Mouse (Mus musculus): ENCODE data around the gene Lamb1. TPM values are rescaled to one million over a fixed set of nuclear protein-coding genes. Genes with fewer than 3 reads are reported as not detected.
A peak's percentile ranks its signal among the peaks of the same experiment; 100 is the strongest.

Gene Lamb1
- 49.8 and 62.9 TPM in 2 replicates for polyA plus RNA-seq (2012; rRNA removed)

GRCm38 (mm10) chr12:31265005-31265721 is at the start of gene Lamb1:
Lamb1 (plus strand) TSS chr12:31265234.
- peak; percentile 56 for DNase-seq (ENCODE audit: low spot score)

DNA sequence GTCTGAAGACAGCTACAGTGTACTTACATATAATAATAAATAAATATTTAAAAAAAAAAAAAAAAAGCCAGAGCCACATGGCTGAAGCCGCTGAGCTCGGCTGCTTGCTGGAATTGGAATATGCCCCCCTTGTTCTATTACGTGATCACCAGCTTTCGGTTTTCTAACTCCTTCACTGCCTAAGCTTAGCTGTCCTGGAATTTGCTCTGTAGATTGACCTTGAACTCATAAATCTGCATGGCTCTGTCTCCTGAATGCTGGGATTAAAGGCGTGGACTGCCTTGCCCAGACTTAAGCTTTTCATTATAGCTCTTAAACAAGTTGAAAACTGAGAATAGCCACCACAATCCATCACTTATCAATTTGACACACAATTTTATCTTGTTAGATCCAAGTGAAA is 47.8 kb upstream of the Lamb1 start:
- no peak for DNase-seq (ENCODE audit: low spot score)

GRCm38 (mm10) chr12:31218774-31219173 is 46.3 kb upstream of the Lamb1 start:
- DNase-seq (ENCODE audit: low spot score) = no peak

GRCm38 (mm10) chr12:31221522-31221921 is 43.5 kb upstream of the Lamb1 start:
- DNase-seq (ENCODE audit: low spot score) = no peak

DNA sequence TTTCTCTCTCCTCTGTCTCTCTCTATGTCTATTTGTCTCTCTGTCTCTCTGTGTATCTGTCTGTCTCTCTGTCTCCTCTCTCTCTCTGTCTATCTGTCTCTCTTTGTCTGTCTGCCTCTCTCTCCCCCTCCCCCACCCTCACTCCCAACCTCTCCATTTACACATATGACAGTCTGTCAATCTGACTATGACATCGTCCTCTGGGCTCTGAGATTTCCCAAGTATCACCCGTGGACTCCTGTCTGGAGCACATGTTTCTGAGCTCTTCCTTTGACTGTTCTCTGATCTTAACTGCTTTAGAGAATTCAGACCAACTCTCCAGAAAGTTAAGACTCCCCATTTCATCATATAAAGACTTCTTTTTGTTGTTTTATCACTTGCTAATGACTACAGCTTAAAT is 42.8 kb upstream of the Lamb1 start:
- DNase-seq (ENCODE audit: low spot score) = no peak

GRCm38 (mm10) chr12:31222741-31223140 is 42.3 kb upstream of the Lamb1 start:
- no peak for DNase-seq (ENCODE audit: low spot score)

- no peak for DNase-seq (ENCODE audit: low spot score)
Measured at GRCm38 (mm10) chr12:31225451-31225850, 39.6 kb upstream of the Lamb1 start.

GRCm38 (mm10) chr12:31227167-31227566 is 37.9 kb upstream of the Lamb1 start:
- DNase-seq (ENCODE audit: low spot score) = no peak

- no peak for DNase-seq (ENCODE audit: low spot score)
Measured at GRCm38 (mm10) chr12:31228878-31229277, 36.2 kb upstream of the Lamb1 start.

GRCm38 (mm10) chr12:31232635-31233034 is 32.4 kb upstream of the Lamb1 start:
- DNase-seq (ENCODE audit: low spot score) = no peak

DNA sequence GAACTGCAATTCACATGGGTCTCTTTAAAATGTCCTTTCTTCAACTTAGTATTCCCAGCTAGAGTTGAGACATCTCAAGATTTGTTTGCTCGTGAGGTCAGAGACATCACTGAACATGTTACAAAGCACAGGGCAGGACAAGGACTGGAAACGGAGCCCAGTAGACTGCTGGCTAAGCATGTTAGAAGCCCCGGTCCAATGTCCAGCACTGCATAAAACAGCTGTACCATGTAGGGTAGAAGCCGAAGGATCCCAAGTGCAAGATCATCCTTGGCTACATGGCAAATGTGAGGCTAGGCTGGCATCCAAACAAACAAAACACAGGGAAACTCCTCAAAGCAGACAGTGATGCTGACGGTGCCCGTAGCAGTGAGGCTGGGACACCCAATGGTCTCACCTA is 30.0 kb upstream of the Lamb1 start:
- DNase-seq (ENCODE audit: low spot score) = no peak

- no peak for DNase-seq (ENCODE audit: low spot score)
Measured at GRCm38 (mm10) chr12:31236861-31237595, 28.0 kb upstream of the Lamb1 start.

GRCm38 (mm10) chr12:31239031-31239583 is 25.9 kb upstream of the Lamb1 start:
- DNase-seq (ENCODE audit: low spot score) = no peak

- DNase-seq (ENCODE audit: low spot score) = no peak
Measured at GRCm38 (mm10) chr12:31239798-31240197, 25.2 kb upstream of the Lamb1 start.

GRCm38 (mm10) chr12:31240470-31240869 is 24.6 kb upstream of the Lamb1 start, which contains the start of gene Gm6993:
Gm6993 (plus strand) TSS chr12:31240770.
- no peak for DNase-seq (ENCODE audit: low spot score)

- DNase-seq (ENCODE audit: low spot score) = no peak
Measured at GRCm38 (mm10) chr12:31241595-31242342, 23.3 kb upstream of the Lamb1 start.

DNA sequence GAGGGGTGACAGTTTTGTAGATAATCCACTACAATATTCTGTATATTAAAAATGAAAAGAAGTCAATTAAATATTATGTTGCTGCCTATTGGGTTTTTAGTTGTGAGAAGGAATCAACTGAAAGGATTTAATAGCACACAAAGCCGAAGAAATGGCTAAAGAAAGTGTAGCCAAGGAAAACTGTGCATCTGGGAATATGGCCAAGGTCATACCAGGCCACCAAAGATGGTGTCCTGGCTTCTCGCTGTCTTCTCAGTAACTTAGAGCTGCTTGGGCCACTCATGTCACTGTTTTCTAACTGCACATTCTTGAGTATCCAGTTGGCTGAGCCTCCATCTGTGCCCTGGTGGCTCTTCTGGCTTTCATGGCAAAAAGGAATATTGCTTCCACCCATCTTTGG is 21.0 kb upstream of the Lamb1 start:
- no peak for DNase-seq (ENCODE audit: low spot score)

- DNase-seq (ENCODE audit: low spot score) = no peak
Measured at GRCm38 (mm10) chr12:31244691-31245090, 20.3 kb upstream of the Lamb1 start.

DNA sequence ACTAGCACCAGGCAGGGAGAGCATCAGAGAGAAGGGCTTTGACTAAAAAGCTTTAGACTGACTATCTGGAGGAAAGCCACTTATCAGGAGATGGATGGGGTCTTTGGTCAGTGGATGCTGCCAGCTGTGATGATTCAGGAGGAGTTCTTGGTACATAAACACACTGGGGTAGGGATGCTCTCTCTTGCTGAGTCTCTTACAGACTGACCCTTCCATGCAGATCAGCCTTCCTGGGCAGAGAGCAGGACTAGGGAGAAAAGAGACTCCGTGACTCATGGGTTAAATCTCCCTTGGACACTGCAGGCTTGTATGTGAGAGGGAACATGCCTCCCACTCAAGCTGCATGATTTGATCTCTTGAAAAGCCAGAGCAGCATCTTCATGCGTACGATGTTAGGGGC is 18.9 kb upstream of the Lamb1 start:
- DNase-seq (ENCODE audit: low spot score) = no peak

DNA sequence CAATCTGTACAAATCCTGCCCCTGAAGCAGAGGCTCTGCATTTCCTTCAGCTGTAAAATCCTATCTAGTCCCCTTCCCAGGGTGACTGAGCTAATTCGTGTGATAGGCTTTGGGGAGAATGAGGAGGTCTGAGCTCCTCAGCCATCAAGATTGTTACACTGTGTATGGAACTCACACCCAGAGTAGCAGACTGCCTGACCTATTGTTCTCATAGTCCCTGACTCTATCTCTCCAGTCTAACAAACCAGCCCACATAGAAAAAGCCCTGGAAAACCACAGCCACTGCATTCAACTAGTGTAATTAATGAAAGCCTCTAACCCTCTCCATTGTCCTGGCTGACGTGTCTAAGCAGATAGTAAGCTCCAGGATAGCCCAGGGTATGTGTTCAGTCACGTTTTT is 18.4 kb upstream of the Lamb1 start:
- no peak for DNase-seq (ENCODE audit: low spot score)

DNA sequence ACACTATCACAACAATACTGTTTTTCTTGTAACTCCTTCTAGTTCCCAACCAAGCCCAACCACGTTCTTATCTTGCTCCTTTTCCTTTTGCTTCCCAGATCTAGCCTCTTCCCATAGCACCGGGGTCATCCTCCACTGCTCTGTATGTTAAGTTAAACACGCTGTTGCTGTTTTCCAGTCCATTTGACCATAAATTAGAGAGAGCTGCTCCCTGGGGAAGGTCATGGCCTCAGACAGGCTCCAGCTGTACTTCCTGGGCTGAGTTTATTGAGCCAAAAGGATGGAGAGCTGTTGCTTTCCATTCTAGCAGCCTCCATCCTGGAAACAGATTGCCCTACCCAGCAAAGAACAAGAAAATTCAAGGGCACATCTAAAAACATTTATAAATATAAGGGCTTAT is 16.9 kb upstream of the Lamb1 start:
- DNase-seq (ENCODE audit: low spot score) = no peak

DNA sequence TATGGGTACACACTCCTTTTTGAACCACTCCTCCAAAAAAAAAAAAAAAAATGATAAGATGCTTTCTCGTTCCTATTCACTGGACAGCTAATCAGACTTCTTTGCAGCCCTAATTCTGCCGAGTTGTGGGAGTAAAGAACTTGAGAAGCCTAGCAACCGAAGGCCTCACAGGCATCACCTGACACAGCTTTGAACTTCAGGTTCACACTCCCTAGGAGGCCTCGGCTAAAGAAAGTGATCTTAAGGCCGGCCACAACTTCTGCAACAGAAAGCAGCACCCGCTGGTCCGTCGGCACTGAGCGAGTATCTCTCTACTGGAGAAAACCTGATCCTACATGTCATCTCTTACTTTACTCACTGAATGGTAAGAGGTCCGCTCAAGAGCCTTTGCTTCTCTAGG is 16.4 kb upstream of the Lamb1 start:
- DNase-seq (ENCODE audit: low spot score) = no peak
